Comparison of ENCODE assay signal across 14 mouse cellular contexts in the genomic region with DNA sequence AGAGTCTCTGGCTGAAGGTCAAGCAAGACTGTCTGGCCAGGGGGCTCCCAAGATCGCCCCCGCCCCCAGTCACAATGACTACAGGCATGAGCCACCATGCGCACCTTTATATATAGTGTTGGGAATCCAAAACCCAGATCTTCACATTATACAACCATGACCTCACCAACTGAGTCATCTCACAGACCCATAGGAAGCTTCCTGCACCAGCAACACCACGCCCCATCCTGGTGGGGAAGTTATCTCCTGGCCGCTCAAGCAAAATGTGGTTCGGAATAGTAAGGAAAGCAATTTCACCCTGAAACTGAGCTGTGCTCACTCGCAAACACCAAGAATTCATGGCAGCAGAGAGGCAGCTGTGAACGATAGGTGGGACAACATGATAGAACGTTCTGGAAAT.
"Had no signal": no experiment of that assay in that cellular context is flagged by ENCODE, and none has a peak within 500 bp of the region (broad histone marks: within the 10 kb centered on the region; RNA-seq: fewer than 3 reads in every experiment).

No protein-coding gene starts in this region.

- ATAC-seq: liver, postnatal 0 days; midbrain, embryonic 13.5 days had no signal

- H3K9ac ChIP-seq: limb, embryonic 12.5 days; liver, embryonic 13.5 days; liver, postnatal 0 days; midbrain, embryonic 13.5 days; neural tube, embryonic 13.5 days; stomach, embryonic 15.5 days had no signal

- H3K36me3 ChIP-seq: limb, embryonic 12.5 days; liver, embryonic 13.5 days; midbrain, embryonic 13.5 days; neural tube, embryonic 13.5 days; stomach, embryonic 15.5 days had no signal

- H3K9me3 ChIP-seq: limb, embryonic 12.5 days; liver, embryonic 13.5 days; midbrain, embryonic 13.5 days; neural tube, embryonic 13.5 days; stomach, embryonic 15.5 days had no signal

- H3K4me1 ChIP-seq: stomach, embryonic 15.5 days had no signal

- H3K27me3 ChIP-seq: limb, embryonic 12.5 days; liver, embryonic 13.5 days; midbrain, embryonic 13.5 days; neural tube, embryonic 13.5 days; stomach, embryonic 15.5 days had no signal

- H3K4me2 ChIP-seq: limb, embryonic 12.5 days; liver, embryonic 13.5 days; midbrain, embryonic 13.5 days; neural tube, embryonic 13.5 days; stomach, embryonic 15.5 days had no signal

- DNase-seq: kidney, adult 2 months; kidney, postnatal 25 days; layer of hippocampus, adult 9-11 months; layer of hippocampus, postnatal 36 days; liver; liver, embryonic 13.5 days; liver, postnatal 0 days; right cerebral cortex, postnatal 14 days; thymus, postnatal 25 days had no signal

- H3K4me3 ChIP-seq: limb, embryonic 12.5 days; liver, embryonic 13.5 days; midbrain, embryonic 13.5 days; neural tube, embryonic 13.5 days; stomach, embryonic 15.5 days had no signal

- H3K27ac ChIP-seq: limb, embryonic 12.5 days; liver, embryonic 13.5 days; macrophage; midbrain, embryonic 13.5 days; neural tube, embryonic 13.5 days; stomach, embryonic 15.5 days had no signal
